In the genomic region with DNA sequence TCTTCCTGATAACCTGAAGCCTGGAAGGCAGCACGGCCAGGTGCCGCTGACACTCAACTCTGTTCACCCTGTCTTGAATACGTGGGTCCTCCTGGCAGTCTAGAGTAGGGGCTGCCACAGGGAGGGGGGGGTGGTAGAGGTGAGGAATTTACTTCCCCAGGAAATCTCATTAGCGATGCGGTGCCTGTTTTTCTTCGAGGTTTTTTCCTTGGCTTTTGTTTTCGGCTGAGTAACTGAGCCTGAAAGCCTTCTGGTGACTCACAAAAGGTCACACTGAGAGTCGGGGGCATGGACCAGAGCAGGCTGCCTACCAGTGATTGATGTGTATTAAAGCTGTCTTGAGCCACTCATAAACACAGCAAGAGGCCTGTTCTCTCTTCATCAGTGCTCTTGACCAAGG, we compare ENCODE assay signal across 14 mouse cellular contexts.
DNase-seq lines count a peak whose midpoint lies in the region; ATAC-seq and TF ChIP-seq lines count a peak whose summit lies in the region.
"Had no signal": no experiment of that assay in that cellular context is flagged by ENCODE, and none has a peak within 500 bp of the region (broad histone marks: within the 10 kb centered on the region; RNA-seq: fewer than 3 reads in every experiment).

No protein-coding gene starts in this region.

- H3K4me1 ChIP-seq in heart, embryonic 10.5 days: peaks cover 13% of the 10 kb centered on the region
- peaks cover 25% of the 10 kb centered on the region for H3K4me1 ChIP-seq in midbrain, embryonic 16.5 days (ENCODE audit: control insufficient read depth, insufficient read depth, low read length)

- H3K4me2 ChIP-seq in midbrain, embryonic 16.5 days (ENCODE audit: low read length): no peak overlapping the region
- H3K4me2 ChIP-seq: heart, embryonic 12.5 days; limb, embryonic 15.5 days had no signal

- no peaks in the 10 kb centered on the region for H3K36me3 ChIP-seq in heart, embryonic 10.5 days
- no peaks in the 10 kb centered on the region for H3K36me3 ChIP-seq in midbrain, embryonic 16.5 days (ENCODE audit: control insufficient read depth, insufficient read depth, low read length)
- H3K36me3 ChIP-seq: heart, embryonic 12.5 days; limb, embryonic 15.5 days had no signal

- in situ Hi-C loops in Patski (cut with MboI; ENCODE audit: low pct_unique_long_range_greater_than_20kb): no loop called here

- POLR2A ChIA-PET in Patski (lab: Charles Lee): interaction anchor here (0.6 kb wide), 1 partner anchor 411 kb away, joined by 3 read pairs; no protein-coding TSS in a partner anchor

- ATAC-seq in Patski: peak; percentile 31
- no peak for ATAC-seq in midbrain, embryonic 16.5 days
- ATAC-seq: activated CD4-positive, CD25-positive, alpha-beta regulatory T cell, adult 4 months; CD4-positive, CD25-positive, alpha-beta regulatory T cell, adult 4 months had no signal

- H3K9ac ChIP-seq in midbrain, embryonic 16.5 days (ENCODE audit: low read depth, low read length): no peak overlapping the region
- H3K9ac ChIP-seq: heart, embryonic 12.5 days; limb, embryonic 15.5 days had no signal

- H3K9me3 ChIP-seq in heart, embryonic 10.5 days: no peaks in the 10 kb centered on the region
- H3K9me3 ChIP-seq in midbrain, embryonic 16.5 days (replicated peaks; ENCODE audit: control insufficient read depth, low read length, poor library complexity, severe bottlenecking): no peaks in the 10 kb centered on the region
- H3K9me3 ChIP-seq: heart, embryonic 12.5 days; limb, embryonic 15.5 days had no signal

- no peak for DNase-seq in heart, embryonic 10.5 days (ENCODE audit: low spot score)
- no peak for DNase-seq in heart, adult 18-20 months
- peak; percentile 17 for DNase-seq in Patski (ENCODE audit: low read depth, low spot score)
- peak; percentile 68 for DNase-seq in forelimb bud, embryonic 11.5 days (ENCODE audit: low read depth, low spot score)
- DNase-seq in cerebellum, adult 11 months: no peak
- DNase-seq in right cerebral cortex, postnatal 14 days: no peak
- no peak for DNase-seq in cerebellum, postnatal 36 days
- DNase-seq: cerebellum, adult 11-12 months had no signal

- peak overlapping the region; percentile 64; the same call in 1 of the 2 replicates for H3K27ac ChIP-seq in heart, embryonic 10.5 days
- peak overlapping the region; percentile 44; the same call in 1 of the 2 replicates for H3K27ac ChIP-seq in midbrain, embryonic 16.5 days (ENCODE audit: low read length)
- H3K27ac ChIP-seq: limb, embryonic 15.5 days had no signal

- WGBS in heart, embryonic 10.5 days: 4% methylated on average over 8 of the region's 8 CpGs
- 9% methylated on average over 8 of the region's 8 CpGs for WGBS in midbrain, embryonic 16.5 days

- no peaks in the 10 kb centered on the region for H3K27me3 ChIP-seq in heart, embryonic 10.5 days (ENCODE audit: insufficient read depth, poor library complexity, severe bottlenecking)
- peaks cover 29% of the 10 kb centered on the region for H3K27me3 ChIP-seq in Patski
- no peaks in the 10 kb centered on the region for H3K27me3 ChIP-seq in midbrain, embryonic 16.5 days (ENCODE audit: control insufficient read depth, insufficient read depth, low read depth, low read length)
- H3K27me3 ChIP-seq: heart, embryonic 12.5 days; limb, embryonic 15.5 days had no signal

- TF ChIP-seq CTCF in Patski (IDR thresholded peaks at IDR 0.05): no peak

- no peak overlapping the region for H3K4me3 ChIP-seq in heart, embryonic 10.5 days
- H3K4me3 ChIP-seq in midbrain, embryonic 16.5 days (ENCODE audit: low read depth, low read length): no peak overlapping the region
- H3K4me3 ChIP-seq: erythroblast, embryonic 14.5 days; heart, embryonic 12.5 days; limb, embryonic 15.5 days had no signal

- CTCF ChIA-PET in Patski (lab: Charles Lee): no interaction called here

Comparison
In these comparisons a context has a peak if more than half of its experiments do, and no peak if none do; other contexts are left out.
1. DNase-seq: peak in Patski (single experiment) and forelimb bud, embryonic 11.5 days (single experiment); none in heart, embryonic 10.5 days (single experiment), heart, adult 18-20 months (0 of 2), cerebellum, adult 11 months (single experiment), right cerebral cortex, postnatal 14 days (single experiment) and cerebellum, postnatal 36 days (0 of 2).